Mouse (Mus musculus): ENCODE measurements at regions not wholly inside any gene's neighbourhood (a gene's known extent, or its start where the extent isn't known, plus 50 kb on each side); places are given as distances from the start of the nearest gene placed in this dataset.

- Histone ChIP-seq H3K36me3 (ENCODE audit: control insufficient read depth, insufficient read depth, low read length) (no peaks in the 10 kb centered on the region), H3K9me3 (ENCODE audit: control insufficient read depth, low read length) (no peaks in the 10 kb centered on the region), H3K4me1 (ENCODE audit: control insufficient read depth, insufficient read depth, low read length) (peaks cover 17% of the 10 kb centered on the region), H3K27ac (replicated peaks; ENCODE audit: low read depth, low read length) (peak overlapping the region; percentile 94), H3K27me3 (replicated peaks; ENCODE audit: control insufficient read depth, insufficient read depth, low read length) (no peaks in the 10 kb centered on the region), H3K4me3 (ENCODE audit: low read depth, low read length) (no peak overlapping the region), H3K4me2 (ENCODE audit: low read depth, low read length) (0 out of 2 replicates have a peak overlapping the region, but pooled peaks have one; percentile 4), H3K9ac (ENCODE audit: low read depth, low read length) (0 out of 2 replicates have a peak overlapping the region, but pooled peaks have one; percentile 28)
- 19% methylated on average over 9 of the region's 9 CpGs for WGBS
- DNase-seq (ENCODE audit: low spot score) = peak; percentile 96
- ATAC-seq (ENCODE audit: low read depth) = peak; percentile 93
These were observed 78.5 kb upstream of the Cdh5 start for GRCm38 (mm10) chr8:104022691-104023509.

GRCm38 (mm10) chr8:104027161-104027821 is 74.1 kb upstream of the Cdh5 start:
- DNase-seq (ENCODE audit: low spot score) (peak; percentile 86), ATAC-seq (ENCODE audit: low read depth) (no peak)
- H3K4me2 ChIP-seq (ENCODE audit: low read depth, low read length) = no peak overlapping the region
- no peak overlapping the region for H3K4me3 ChIP-seq (ENCODE audit: low read depth, low read length)
- WGBS = 52% methylated on average over 11 of the region's 11 CpGs
- H3K27me3 ChIP-seq (replicated peaks; ENCODE audit: control insufficient read depth, insufficient read depth, low read length) = no peaks in the 10 kb centered on the region
- no peak overlapping the region for H3K27ac ChIP-seq (replicated peaks; ENCODE audit: low read depth, low read length)
- no peak overlapping the region for H3K9ac ChIP-seq (ENCODE audit: low read depth, low read length)
- H3K9me3 ChIP-seq (ENCODE audit: control insufficient read depth, low read length) = peaks cover 15% of the 10 kb centered on the region
- H3K36me3 ChIP-seq (ENCODE audit: control insufficient read depth, insufficient read depth, low read length) = no peaks in the 10 kb centered on the region
- peaks cover 21% of the 10 kb centered on the region for H3K4me1 ChIP-seq (ENCODE audit: control insufficient read depth, insufficient read depth, low read length)

GRCm38 (mm10) chr8:104028626-104029025 is 72.8 kb upstream of the Cdh5 start:
- ATAC-seq (ENCODE audit: low read depth) = peak; percentile 93
- H3K9ac ChIP-seq (ENCODE audit: low read depth, low read length) = peak overlapping the region; percentile 30; the same call in 1 of the 2 replicates
- H3K4me1 ChIP-seq (ENCODE audit: control insufficient read depth, insufficient read depth, low read length) = peaks cover 13% of the 10 kb centered on the region
- H3K27ac ChIP-seq (replicated peaks; ENCODE audit: low read depth, low read length) = peak overlapping the region; percentile 30; the same call in 1 of the 2 replicates
- H3K9me3 ChIP-seq (ENCODE audit: control insufficient read depth, low read length) = peaks cover 15% of the 10 kb centered on the region
- H3K4me3 ChIP-seq (ENCODE audit: low read depth, low read length) = no peak overlapping the region
- 2% methylated on average over 22 of the region's 22 CpGs for WGBS
- no peaks in the 10 kb centered on the region for H3K36me3 ChIP-seq (ENCODE audit: control insufficient read depth, insufficient read depth, low read length)
- peak; percentile 92 for DNase-seq (ENCODE audit: low spot score)
- no peaks in the 10 kb centered on the region for H3K27me3 ChIP-seq (replicated peaks; ENCODE audit: control insufficient read depth, insufficient read depth, low read length)
- peak overlapping the region; percentile 44 for H3K4me2 ChIP-seq (ENCODE audit: low read depth, low read length)

- Histone ChIP-seq H3K9ac (ENCODE audit: low read depth, low read length) (no peak overlapping the region), H3K9me3 (ENCODE audit: control insufficient read depth, low read length) (peaks cover 15% of the 10 kb centered on the region), H3K4me1 (ENCODE audit: control insufficient read depth, insufficient read depth, low read length) (peaks cover 11% of the 10 kb centered on the region), H3K27ac (replicated peaks; ENCODE audit: low read depth, low read length) (no peak overlapping the region), H3K4me3 (ENCODE audit: low read depth, low read length) (no peak overlapping the region), H3K27me3 (replicated peaks; ENCODE audit: control insufficient read depth, insufficient read depth, low read length) (no peaks in the 10 kb centered on the region), H3K36me3 (ENCODE audit: control insufficient read depth, insufficient read depth, low read length) (no peaks in the 10 kb centered on the region), H3K4me2 (ENCODE audit: low read depth, low read length) (no peak overlapping the region)
- DNase-seq (ENCODE audit: low spot score) (no peak), ATAC-seq (ENCODE audit: low read depth) (no peak)
- 90% methylated on average over 2 of the region's 2 CpGs for WGBS
These were observed 69.2 kb upstream of the Cdh5 start for GRCm38 (mm10) chr8:104032179-104032578.

- Histone ChIP-seq H3K9me3 (ENCODE audit: control insufficient read depth, low read length) (peaks cover 15% of the 10 kb centered on the region), H3K4me3 (ENCODE audit: low read depth, low read length) (no peak overlapping the region), H3K4me1 (ENCODE audit: control insufficient read depth, insufficient read depth, low read length) (peaks cover 4% of the 10 kb centered on the region), H3K27ac (replicated peaks; ENCODE audit: low read depth, low read length) (no peak overlapping the region), H3K27me3 (replicated peaks; ENCODE audit: control insufficient read depth, insufficient read depth, low read length) (no peaks in the 10 kb centered on the region), H3K4me2 (ENCODE audit: low read depth, low read length) (no peak overlapping the region), H3K9ac (ENCODE audit: low read depth, low read length) (no peak overlapping the region), H3K36me3 (ENCODE audit: control insufficient read depth, insufficient read depth, low read length) (no peaks in the 10 kb centered on the region)
- ATAC-seq (ENCODE audit: low read depth) (no peak), DNase-seq (ENCODE audit: low spot score) (no peak)
- WGBS = 54% methylated on average over 2 of the region's 2 CpGs
These were observed 68.3 kb upstream of the Cdh5 start for GRCm38 (mm10) chr8:104033148-104033547.

GRCm38 (mm10) chr8:104034286-104034685 is 67.1 kb upstream of the Cdh5 start:
- Histone ChIP-seq H3K4me3 (ENCODE audit: low read depth, low read length) (no peak overlapping the region), H3K9me3 (ENCODE audit: control insufficient read depth, low read length) (peaks cover 15% of the 10 kb centered on the region), H3K9ac (ENCODE audit: low read depth, low read length) (no peak overlapping the region), H3K4me1 (ENCODE audit: control insufficient read depth, insufficient read depth, low read length) (no peaks in the 10 kb centered on the region), H3K27me3 (replicated peaks; ENCODE audit: control insufficient read depth, insufficient read depth, low read length) (no peaks in the 10 kb centered on the region), H3K4me2 (ENCODE audit: low read depth, low read length) (no peak overlapping the region), H3K27ac (replicated peaks; ENCODE audit: low read depth, low read length) (no peak overlapping the region), H3K36me3 (ENCODE audit: control insufficient read depth, insufficient read depth, low read length) (no peaks in the 10 kb centered on the region)
- WGBS = 58% methylated on average over 3 of the region's 3 CpGs
- no peak for ATAC-seq (ENCODE audit: low read depth)
- no peak for DNase-seq (ENCODE audit: low spot score)

GRCm38 (mm10) chr8:104036580-104037477 is 64.6 kb upstream of the Cdh5 start:
- no peaks in the 10 kb centered on the region for H3K27me3 ChIP-seq (replicated peaks; ENCODE audit: control insufficient read depth, insufficient read depth, low read length)
- ATAC-seq (ENCODE audit: low read depth) (no peak), DNase-seq (ENCODE audit: low spot score) (no peak)
- no peaks in the 10 kb centered on the region for H3K36me3 ChIP-seq (ENCODE audit: control insufficient read depth, insufficient read depth, low read length)
- H3K4me2 ChIP-seq (ENCODE audit: low read depth, low read length) = no peak overlapping the region
- H3K4me1 ChIP-seq (ENCODE audit: control insufficient read depth, insufficient read depth, low read length) = peaks cover 8% of the 10 kb centered on the region
- no peak overlapping the region for H3K9ac ChIP-seq (ENCODE audit: low read depth, low read length)
- no peak overlapping the region for H3K27ac ChIP-seq (replicated peaks; ENCODE audit: low read depth, low read length)
- WGBS = 74% methylated on average over 26 of the region's 26 CpGs
- peaks cover 4% of the 10 kb centered on the region for H3K9me3 ChIP-seq (ENCODE audit: control insufficient read depth, low read length)
- H3K4me3 ChIP-seq (ENCODE audit: low read depth, low read length) = no peak overlapping the region

GRCm38 (mm10) chr8:104037611-104038010 is 63.8 kb upstream of the Cdh5 start:
- Histone ChIP-seq H3K4me3 (ENCODE audit: low read depth, low read length) (no peak overlapping the region), H3K27ac (replicated peaks; ENCODE audit: low read depth, low read length) (no peak overlapping the region), H3K4me2 (ENCODE audit: low read depth, low read length) (no peak overlapping the region), H3K36me3 (ENCODE audit: control insufficient read depth, insufficient read depth, low read length) (no peaks in the 10 kb centered on the region), H3K9me3 (ENCODE audit: control insufficient read depth, low read length) (no peaks in the 10 kb centered on the region), H3K9ac (ENCODE audit: low read depth, low read length) (no peak overlapping the region), H3K4me1 (ENCODE audit: control insufficient read depth, insufficient read depth, low read length) (peaks cover 16% of the 10 kb centered on the region), H3K27me3 (replicated peaks; ENCODE audit: control insufficient read depth, insufficient read depth, low read length) (no peaks in the 10 kb centered on the region)
- 87% methylated on average over 7 of the region's 7 CpGs for WGBS
- DNase-seq (ENCODE audit: low spot score) = no peak
- ATAC-seq (ENCODE audit: low read depth) = no peak
